Mouse (Mus musculus) midbrain, embryonic 13.5 days (tissue): ENCODE measurements at regions not wholly inside any gene's neighbourhood (a gene's known extent, or its start where the extent isn't known, plus 50 kb on each side); places are given as distances from the start of the nearest gene placed in this dataset.

ENCODE experiments used
- ATAC-seq: fragments of 200-750 bp; cut with Nextera tagmentation; 2 replicates; pipeline ENCODE4 v1.8.0; 2017; ENCODE audit warnings: mild to moderate bottlenecking, moderate TSS enrichment, moderate library complexity
- H3K27ac ChIP-seq: fragments of 300-500 bp; sonication (generic); 2 replicates; pipeline ENCODE4 v1.5.1; 2015; ENCODE audit warnings: inconsistent platforms, mild to moderate bottlenecking, moderate library complexity
- H3K27me3 ChIP-seq: fragments of 300-500 bp; sonication (generic); 2 replicates; pipeline ENCODE4 v1.6.1; 2015; ENCODE audit warnings: mild to moderate bottlenecking, inconsistent platforms
- H3K36me3 ChIP-seq: fragments of 300-500 bp; sonication (generic); 2 replicates; pipeline ENCODE4 v1.6.1; 2015; ENCODE audit warnings: mild to moderate bottlenecking, inconsistent platforms
- H3K4me1 ChIP-seq: fragments of 300-500 bp; sonication (generic); replicated peaks from 2 replicates; pipeline ENCODE4 v1.6.1; 2015; ENCODE audit warnings: inconsistent platforms
- H3K4me2 ChIP-seq: fragments of 300-500 bp; sonication (generic); replicated peaks from 2 replicates; pipeline ENCODE4 v1.6.1; 2015; ENCODE audit warnings: moderate library complexity, mild to moderate bottlenecking, inconsistent platforms
- H3K4me3 ChIP-seq: fragments of 300-500 bp; sonication (generic); replicated peaks from 2 replicates; pipeline ENCODE4 v1.5.1; 2015; ENCODE audit warnings: mild to moderate bottlenecking, inconsistent platforms
- H3K9ac ChIP-seq: fragments of 300-500 bp; sonication (generic); replicated peaks from 2 replicates; pipeline ENCODE4 v1.6.1; 2015; ENCODE audit warnings: mild to moderate bottlenecking, inconsistent platforms
- H3K9me3 ChIP-seq: fragments of 300-500 bp; sonication (generic); 2 replicates; pipeline ENCODE4 v1.6.1; 2016; ENCODE audit warnings: mild to moderate bottlenecking, inconsistent platforms
- WGBS: fragments of 180-500 bp; shearing (Covaris S2); methylation state at CpG from one replicate; pipeline ENCODE4 v1.1.7; 2015; 5-methylcytosine and 5-hydroxymethylcytosine counted together

DNA sequence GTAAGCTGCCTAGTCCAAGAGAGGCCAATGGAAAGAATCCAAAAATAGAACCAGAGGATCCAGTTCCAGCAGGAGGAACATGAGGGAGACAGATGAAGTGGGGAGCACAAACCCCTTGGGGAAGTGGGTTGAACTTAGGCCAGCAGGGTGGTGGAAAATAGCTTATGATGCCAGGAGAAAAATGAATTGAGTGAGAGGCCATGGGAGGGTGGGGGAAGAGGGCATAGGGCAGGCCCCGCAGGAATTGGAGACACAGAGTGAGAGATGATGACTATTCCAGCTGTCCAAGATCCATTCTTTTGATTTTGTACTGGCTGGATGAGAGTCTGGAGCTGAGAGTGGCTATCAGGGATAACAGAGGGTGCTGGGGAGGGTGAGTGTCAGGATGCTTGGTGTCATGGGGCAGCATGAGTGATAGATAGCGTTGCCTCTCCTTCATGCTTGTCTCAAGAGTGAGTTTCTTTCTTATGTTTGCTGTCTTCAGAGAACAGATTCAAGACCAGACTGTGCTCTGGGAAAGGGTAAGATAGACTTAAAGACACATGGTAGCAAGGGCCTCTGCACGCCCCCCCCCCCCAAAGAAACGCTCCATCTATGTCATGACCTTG is 90.3 kb upstream of the Tnp1 start:
- WGBS: 92% methylated on average over 4 of the region's 4 CpGs
- ATAC-seq: no peak
- no peaks in the 10 kb centered on the region for H3K4me1 ChIP-seq
- H3K27ac ChIP-seq: no peak overlapping the region
- no peak overlapping the region for H3K4me3 ChIP-seq
- no peaks in the 10 kb centered on the region for H3K36me3 ChIP-seq
- H3K9me3 ChIP-seq: no peaks in the 10 kb centered on the region
- no peaks in the 10 kb centered on the region for H3K27me3 ChIP-seq
- no peak overlapping the region for H3K9ac ChIP-seq
- no peak overlapping the region for H3K4me2 ChIP-seq

DNA sequence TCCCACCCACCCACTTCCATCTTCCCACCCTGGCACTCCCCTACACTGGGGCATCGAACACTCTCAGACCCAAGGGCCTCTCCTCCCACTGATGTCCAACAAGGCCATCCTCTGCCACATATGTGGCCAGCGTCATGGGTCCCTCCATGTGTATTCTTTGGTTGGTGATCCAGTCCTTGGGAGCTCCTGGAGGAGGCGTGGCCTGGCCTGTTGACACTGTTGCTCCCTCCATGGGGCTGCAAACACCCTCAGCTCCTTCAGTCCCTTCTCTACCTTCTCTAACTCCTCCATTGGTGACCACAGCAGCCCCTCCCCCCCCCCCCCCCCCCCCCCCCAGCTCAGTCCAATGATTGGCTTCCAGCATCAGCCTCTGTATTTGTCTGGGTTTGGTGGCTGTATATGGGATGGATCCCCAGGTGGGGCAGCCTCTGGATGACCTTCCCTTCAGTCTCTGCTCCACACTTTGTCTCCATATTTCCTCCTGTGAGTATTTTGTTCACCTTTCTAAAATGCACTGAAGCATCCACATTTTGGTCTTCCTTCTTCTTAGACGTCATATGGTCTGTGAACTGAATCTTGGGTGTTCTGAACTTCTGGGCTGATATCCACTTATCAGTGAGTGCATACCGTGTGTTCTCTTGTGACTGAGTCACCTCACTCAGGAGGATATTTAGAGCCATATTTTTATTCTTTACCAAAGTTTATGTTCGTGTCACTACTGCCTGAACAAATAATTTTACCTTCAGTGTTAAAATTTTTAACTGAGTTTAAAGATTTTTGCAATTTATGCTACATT is 82.1 kb upstream of the Tnp1 start:
- H3K4me2 ChIP-seq: no peak overlapping the region
- H3K9me3 ChIP-seq: 0 out of 2 replicates have a peak, but pooled peaks cover 2% of the 10 kb centered on the region
- H3K4me3 ChIP-seq: no peak overlapping the region
- no peak overlapping the region for H3K27ac ChIP-seq
- H3K4me1 ChIP-seq: no peaks in the 10 kb centered on the region
- no peak for ATAC-seq
- no peak overlapping the region for H3K9ac ChIP-seq
- no peaks in the 10 kb centered on the region for H3K36me3 ChIP-seq
- WGBS: 85% methylated on average over 6 of the region's 6 CpGs
- no peaks in the 10 kb centered on the region for H3K27me3 ChIP-seq

DNA sequence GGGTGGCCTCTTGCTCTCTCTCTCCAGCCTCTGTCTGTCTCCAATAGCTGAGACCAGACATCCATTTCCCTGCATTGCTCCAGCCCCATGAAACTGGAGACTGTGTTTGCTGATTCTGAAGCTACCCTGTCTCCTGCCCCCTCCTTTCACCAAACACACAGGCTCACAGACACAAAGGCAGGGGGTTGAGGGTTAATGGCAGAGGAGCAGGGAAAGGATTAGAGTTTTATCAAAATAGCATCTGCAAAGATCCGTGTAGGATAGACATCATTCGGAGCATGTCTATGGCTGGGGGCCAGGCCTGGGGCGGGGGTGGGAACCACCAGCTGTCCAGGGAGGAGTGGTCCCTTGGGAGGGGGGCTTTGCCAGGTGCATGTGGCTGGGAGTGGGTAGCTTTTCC is 73.9 kb upstream of the Tnp1 start:
- H3K4me2 ChIP-seq: no peak overlapping the region
- no peaks in the 10 kb centered on the region for H3K9me3 ChIP-seq
- peak overlapping the region; percentile 2; the same call in 1 of the 2 replicates for H3K27ac ChIP-seq
- H3K4me3 ChIP-seq: no peak overlapping the region
- H3K27me3 ChIP-seq: no peaks in the 10 kb centered on the region
- peaks cover 17% of the 10 kb centered on the region for H3K4me1 ChIP-seq
- ATAC-seq: 0 out of 2 replicates have a peak, but pooled peaks have one; percentile 48
- H3K9ac ChIP-seq: no peak overlapping the region
- H3K36me3 ChIP-seq: no peaks in the 10 kb centered on the region
- WGBS: 6% methylated on average over 3 of the region's 3 CpGs

DNA sequence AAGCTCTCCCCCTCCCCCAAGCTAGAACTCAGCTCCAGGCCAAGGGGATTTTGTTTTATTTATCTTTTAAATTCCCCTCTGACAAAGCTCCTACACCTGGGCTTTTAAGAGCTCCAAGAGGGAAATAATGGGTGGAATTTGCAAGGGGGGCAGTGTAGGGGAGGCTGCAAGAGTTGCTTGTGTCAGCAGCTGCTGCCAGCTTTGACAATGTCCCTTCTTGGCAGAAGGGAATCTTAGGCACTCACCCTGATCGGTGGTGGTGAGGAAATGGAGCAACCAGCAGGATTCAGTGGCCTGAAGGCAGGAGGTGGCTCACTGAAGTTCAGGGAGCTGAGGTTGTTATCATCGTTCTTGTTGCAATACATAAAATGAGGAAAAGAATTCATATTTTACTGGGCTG is 72.8 kb upstream of the Tnp1 start:
- Histone ChIP-seq H3K27ac (no peak overlapping the region), H3K4me3 (no peak overlapping the region), H3K4me1 (peaks cover 17% of the 10 kb centered on the region), H3K27me3 (no peaks in the 10 kb centered on the region), H3K9me3 (no peaks in the 10 kb centered on the region), H3K4me2 (no peak overlapping the region), H3K9ac (no peak overlapping the region), H3K36me3 (no peaks in the 10 kb centered on the region)
- WGBS: 18% methylated on average over 2 of the region's 2 CpGs
- ATAC-seq: no peak

DNA sequence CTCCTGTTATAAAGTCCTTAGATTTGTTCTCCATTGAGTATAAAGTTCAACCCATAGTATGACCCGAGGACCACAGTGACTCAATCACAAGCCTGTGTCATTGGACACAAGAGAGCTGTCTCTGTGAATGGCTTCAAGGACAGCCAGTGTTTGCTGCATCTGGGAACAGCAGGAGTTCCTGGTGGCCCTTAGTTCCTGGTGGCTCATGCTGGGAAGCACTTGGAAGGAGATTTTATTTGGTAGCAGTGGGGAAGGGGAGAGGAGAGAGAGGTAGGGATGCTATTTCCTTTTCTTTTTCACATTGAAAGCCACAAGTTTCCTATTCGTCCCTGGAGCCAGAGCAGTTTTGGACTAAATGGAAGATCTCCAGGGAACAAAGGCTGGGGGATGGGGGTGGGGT is 69.2 kb upstream of the Tnp1 start:
- H3K9ac ChIP-seq: no peak overlapping the region
- H3K9me3 ChIP-seq: no peaks in the 10 kb centered on the region
- no peak overlapping the region for H3K27ac ChIP-seq
- no peaks in the 10 kb centered on the region for H3K27me3 ChIP-seq
- H3K4me1 ChIP-seq: peaks cover 16% of the 10 kb centered on the region
- WGBS: 27% methylated on average over 2 of the region's 2 CpGs
- no peak overlapping the region for H3K4me3 ChIP-seq
- no peak for ATAC-seq
- no peaks in the 10 kb centered on the region for H3K36me3 ChIP-seq
- no peak overlapping the region for H3K4me2 ChIP-seq

DNA sequence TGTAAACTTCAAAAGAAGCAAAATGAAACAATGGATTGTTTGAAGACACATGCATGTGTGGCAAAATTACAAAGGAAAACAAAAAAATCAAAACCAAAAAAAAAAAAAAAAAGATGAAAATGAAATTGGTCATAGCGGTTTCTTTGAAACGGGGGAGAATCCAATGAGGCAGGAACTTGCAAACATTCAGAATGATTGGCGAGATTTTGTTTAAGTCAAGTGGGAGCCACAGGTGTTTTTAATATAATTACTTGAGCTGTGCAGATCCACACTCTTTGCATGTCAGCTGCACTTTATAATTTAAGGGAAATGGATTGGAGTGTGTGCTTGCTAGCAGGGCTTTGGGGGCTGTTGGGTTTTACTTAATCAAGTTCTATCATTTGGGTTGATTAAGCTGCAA is 67.7 kb upstream of the Tnp1 start:
- H3K4me3 ChIP-seq: no peak overlapping the region
- WGBS: 87% methylated on average over 3 of the region's 3 CpGs
- H3K36me3 ChIP-seq: no peaks in the 10 kb centered on the region
- no peak overlapping the region for H3K27ac ChIP-seq
- no peak overlapping the region for H3K4me2 ChIP-seq
- no peak overlapping the region for H3K9ac ChIP-seq
- H3K9me3 ChIP-seq: no peaks in the 10 kb centered on the region
- no peaks in the 10 kb centered on the region for H3K27me3 ChIP-seq
- no peak for ATAC-seq
- H3K4me1 ChIP-seq: peaks cover 1% of the 10 kb centered on the region; the same call in 1 of the 2 replicates

DNA sequence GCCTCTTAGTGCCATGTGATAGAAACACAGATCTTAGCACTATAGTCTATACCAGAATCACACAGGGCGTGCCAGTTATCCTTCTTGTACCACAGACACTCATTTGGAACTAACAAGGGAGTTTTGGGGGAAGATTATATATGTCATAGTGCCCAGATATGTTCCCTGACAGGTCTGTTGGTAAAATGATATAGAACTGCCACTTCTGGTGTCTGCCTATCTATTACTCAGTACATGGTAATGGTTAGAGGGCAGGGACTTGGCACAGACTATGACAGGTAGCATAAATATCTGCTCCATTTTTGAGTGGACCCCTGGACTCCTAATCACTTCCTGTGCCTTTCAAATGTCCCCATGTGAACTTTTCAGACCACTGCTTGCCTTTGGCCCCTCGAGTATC is 63.8 kb upstream of the Tnp1 start:
- 84% methylated on average over 2 of the region's 2 CpGs for WGBS
- Histone ChIP-seq H3K4me1 (no peaks in the 10 kb centered on the region), H3K9ac (no peak overlapping the region), H3K4me3 (no peak overlapping the region), H3K9me3 (no peaks in the 10 kb centered on the region), H3K36me3 (no peaks in the 10 kb centered on the region), H3K27ac (no peak overlapping the region), H3K4me2 (no peak overlapping the region), H3K27me3 (no peaks in the 10 kb centered on the region)
- no peak for ATAC-seq

DNA sequence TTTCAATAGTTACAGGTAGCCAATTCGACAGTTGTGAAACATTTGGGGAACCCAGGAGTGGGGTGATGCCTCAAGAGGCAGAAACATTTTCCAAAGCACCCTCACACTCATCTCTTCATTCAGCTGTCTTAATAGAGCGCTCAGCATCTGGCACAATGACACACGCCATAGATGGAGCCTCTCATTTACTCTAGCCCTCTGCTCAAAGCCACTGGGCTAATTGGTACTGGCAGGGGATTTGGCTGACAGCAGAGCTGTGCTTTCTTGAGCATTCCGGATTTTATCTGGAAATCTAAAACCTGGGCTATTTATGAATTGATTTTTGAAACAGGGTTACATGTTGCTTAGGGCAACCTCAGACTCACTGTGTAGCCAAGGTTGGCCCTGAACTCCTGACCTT is 61.4 kb upstream of the Tnp1 start:
- Histone ChIP-seq H3K4me3 (no peak overlapping the region), H3K36me3 (no peaks in the 10 kb centered on the region), H3K9me3 (no peaks in the 10 kb centered on the region), H3K4me1 (no peaks in the 10 kb centered on the region), H3K27ac (no peak overlapping the region), H3K9ac (no peak overlapping the region), H3K4me2 (no peak overlapping the region), H3K27me3 (no peaks in the 10 kb centered on the region)
- 79% methylated on average over 4 of the region's 4 CpGs for WGBS
- no peak for ATAC-seq

DNA sequence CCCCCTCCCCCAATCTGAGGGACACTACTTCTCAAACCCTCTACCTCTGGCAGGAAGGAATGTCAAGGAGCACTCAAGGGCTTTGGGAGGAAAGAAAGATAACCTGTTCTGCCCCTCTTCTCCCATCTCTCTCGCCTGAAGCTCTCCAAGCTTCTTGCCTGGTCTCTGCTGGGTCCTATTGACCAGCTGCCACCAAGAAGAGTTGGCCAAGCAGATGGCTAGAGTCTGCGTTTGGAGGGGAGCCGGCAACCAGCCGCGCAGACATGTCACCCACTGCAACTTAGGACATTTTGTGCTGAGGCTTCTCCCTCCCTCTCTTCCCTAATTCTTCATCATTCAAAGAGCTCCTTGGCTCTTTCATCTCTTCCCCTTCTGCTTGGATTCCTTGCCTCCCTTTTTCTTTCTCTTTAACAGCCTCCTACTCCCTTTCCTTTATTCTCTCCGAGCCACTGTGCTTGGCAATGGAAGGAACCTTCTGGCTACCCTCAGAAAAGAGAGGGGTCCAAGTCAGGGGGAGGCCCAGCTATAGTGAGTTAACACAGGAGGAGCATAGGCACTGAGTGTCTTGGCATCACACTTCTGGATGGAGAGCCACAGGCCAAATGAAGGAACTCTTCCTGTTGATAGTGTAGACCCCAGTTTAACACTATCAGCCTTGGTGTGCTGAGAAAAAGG is 60.1 kb upstream of the Tnp1 start:
- Histone ChIP-seq H3K4me1 (no peaks in the 10 kb centered on the region), H3K4me2 (no peak overlapping the region), H3K4me3 (no peak overlapping the region), H3K27ac (no peak overlapping the region), H3K27me3 (no peaks in the 10 kb centered on the region), H3K9ac (no peak overlapping the region), H3K9me3 (no peaks in the 10 kb centered on the region), H3K36me3 (no peaks in the 10 kb centered on the region)
- ATAC-seq: no peak
- 93% methylated on average over 6 of the region's 6 CpGs for WGBS

DNA sequence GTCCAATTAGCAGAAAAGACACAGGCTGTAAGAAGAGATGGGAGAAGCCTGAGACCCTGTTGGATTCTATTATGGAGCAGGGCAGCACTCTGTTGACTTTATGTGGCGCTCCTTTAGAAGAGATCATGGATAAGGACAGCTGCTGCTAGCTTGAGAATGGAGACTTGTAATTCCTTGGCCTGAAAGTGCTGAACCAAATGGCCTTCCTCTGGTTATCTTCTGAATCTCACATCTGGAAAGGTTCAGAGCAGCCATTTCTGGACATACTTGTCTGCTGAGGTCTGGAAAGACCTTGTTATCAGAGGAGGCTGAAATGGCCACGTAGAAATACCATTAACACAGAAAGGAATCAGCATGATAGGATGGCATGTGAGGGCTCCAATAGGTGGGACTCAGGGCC is 59.5 kb upstream of the Tnp1 start:
- H3K4me1 ChIP-seq: no peaks in the 10 kb centered on the region
- H3K36me3 ChIP-seq: no peaks in the 10 kb centered on the region
- WGBS: 94% methylated on average over 2 of the region's 2 CpGs
- ATAC-seq: no peak
- H3K4me3 ChIP-seq: no peak overlapping the region
- H3K9ac ChIP-seq: no peak overlapping the region
- H3K4me2 ChIP-seq: no peak overlapping the region
- H3K27me3 ChIP-seq: no peaks in the 10 kb centered on the region
- H3K9me3 ChIP-seq: no peaks in the 10 kb centered on the region
- no peak overlapping the region for H3K27ac ChIP-seq

DNA sequence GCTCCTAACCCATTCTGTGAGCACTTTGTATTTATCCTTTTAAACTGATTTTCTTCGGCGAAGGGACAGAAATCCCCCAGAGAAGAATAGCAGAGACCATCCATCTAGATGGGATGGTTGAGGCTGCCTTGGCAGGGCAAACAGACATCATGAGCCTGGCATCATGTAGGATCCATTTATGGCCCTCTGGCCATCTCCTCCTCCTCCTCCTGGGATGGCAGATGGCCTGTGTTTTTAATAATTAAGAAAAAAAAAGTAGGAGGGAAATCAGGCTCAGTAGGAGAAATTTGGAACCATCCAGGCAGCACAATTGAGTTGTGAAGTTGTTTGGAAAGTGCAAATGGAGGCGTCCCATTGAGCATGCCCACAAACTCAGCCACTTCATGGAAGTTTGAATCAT is 58.8 kb upstream of the Tnp1 start:
- Histone ChIP-seq H3K36me3 (no peaks in the 10 kb centered on the region), H3K9me3 (no peaks in the 10 kb centered on the region), H3K4me1 (no peaks in the 10 kb centered on the region), H3K27me3 (no peaks in the 10 kb centered on the region), H3K4me3 (no peak overlapping the region), H3K4me2 (no peak overlapping the region), H3K9ac (no peak overlapping the region), H3K27ac (no peak overlapping the region)
- 85% methylated on average over 3 of the region's 3 CpGs for WGBS
- ATAC-seq: no peak

DNA sequence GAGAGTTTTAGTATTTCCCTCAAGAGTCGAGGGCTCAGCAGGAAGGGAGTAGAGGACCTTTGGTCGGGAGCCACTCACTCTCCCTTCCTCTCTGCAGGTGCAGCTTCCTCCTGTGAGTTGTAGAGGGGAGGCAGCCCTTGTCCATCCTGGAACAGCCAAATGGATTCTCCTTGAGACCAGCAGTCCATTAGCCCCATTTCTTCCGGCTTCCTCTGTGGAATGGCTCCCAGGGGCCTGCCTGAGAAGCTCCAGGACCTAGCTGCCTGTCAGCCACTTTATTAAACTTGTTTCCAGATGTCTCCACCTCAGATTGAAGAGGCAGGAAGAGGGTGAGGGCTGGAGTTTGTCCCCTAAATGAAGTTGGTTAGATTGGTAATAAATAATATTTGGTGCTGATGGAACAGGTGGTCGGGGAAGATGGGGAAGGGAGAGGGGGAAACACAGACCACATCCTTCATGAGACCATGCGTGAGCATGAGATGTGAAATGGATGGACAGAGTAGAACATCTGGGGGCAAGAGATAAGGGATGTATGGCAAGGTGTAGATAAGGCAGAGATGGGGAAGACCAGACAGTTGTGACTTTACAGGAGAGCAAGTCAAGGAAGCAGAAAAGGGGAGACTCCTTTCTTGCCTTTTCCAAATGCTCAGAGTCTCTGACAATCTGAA is 56.7 kb upstream of the Tnp1 start:
- no peak overlapping the region for H3K4me2 ChIP-seq
- no peaks in the 10 kb centered on the region for H3K27me3 ChIP-seq
- H3K27ac ChIP-seq: no peak overlapping the region
- H3K4me1 ChIP-seq: no peaks in the 10 kb centered on the region
- H3K36me3 ChIP-seq: no peaks in the 10 kb centered on the region
- no peak for ATAC-seq
- no peak overlapping the region for H3K9ac ChIP-seq
- no peaks in the 10 kb centered on the region for H3K9me3 ChIP-seq
- WGBS: 93% methylated on average over 5 of the region's 5 CpGs
- H3K4me3 ChIP-seq: no peak overlapping the region
